Mouse (Mus musculus): ENCODE results near the gene Lpin3.

DNA sequence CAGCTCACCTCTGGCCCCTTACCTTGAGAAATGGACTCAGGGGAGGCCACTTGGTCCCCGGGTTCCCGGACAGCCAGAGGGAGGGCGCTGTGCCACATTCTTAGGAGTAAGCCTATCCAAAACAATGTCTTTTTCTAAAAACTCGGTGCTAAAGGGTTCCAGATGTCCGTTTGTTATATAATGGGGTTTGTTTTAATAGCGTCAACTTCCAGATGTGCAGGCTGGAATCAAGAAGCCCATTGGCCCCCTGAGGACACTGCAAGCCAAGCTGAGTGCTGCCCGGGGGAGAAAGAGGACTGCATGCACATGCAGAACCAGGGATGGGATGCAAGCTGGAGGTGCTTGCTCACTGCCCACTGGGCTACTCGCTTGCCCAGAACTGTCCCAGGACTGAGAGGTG lies 51.9 kb downstream of the Lpin3 start:
- TF ChIP-seq CTCF (IDR thresholded peaks at IDR 0.05; ENCODE audit: extremely low read depth, insufficient read depth, insufficient read length, insufficient replicate concordance) (no peak), POLR2A (IDR thresholded peaks at IDR 0.05; ENCODE audit: low read depth, low read length) (no peak)

Measured in spleen, adult 2 months (tissue).